Mouse (Mus musculus): ENCODE measurements at regions not wholly inside any gene's neighbourhood (a gene's known extent, or its start where the extent isn't known, plus 50 kb on each side); places are given as distances from the start of the nearest gene placed in this dataset.
A peak's percentile ranks its signal among the peaks of the same experiment; 100 is the strongest.

DNA sequence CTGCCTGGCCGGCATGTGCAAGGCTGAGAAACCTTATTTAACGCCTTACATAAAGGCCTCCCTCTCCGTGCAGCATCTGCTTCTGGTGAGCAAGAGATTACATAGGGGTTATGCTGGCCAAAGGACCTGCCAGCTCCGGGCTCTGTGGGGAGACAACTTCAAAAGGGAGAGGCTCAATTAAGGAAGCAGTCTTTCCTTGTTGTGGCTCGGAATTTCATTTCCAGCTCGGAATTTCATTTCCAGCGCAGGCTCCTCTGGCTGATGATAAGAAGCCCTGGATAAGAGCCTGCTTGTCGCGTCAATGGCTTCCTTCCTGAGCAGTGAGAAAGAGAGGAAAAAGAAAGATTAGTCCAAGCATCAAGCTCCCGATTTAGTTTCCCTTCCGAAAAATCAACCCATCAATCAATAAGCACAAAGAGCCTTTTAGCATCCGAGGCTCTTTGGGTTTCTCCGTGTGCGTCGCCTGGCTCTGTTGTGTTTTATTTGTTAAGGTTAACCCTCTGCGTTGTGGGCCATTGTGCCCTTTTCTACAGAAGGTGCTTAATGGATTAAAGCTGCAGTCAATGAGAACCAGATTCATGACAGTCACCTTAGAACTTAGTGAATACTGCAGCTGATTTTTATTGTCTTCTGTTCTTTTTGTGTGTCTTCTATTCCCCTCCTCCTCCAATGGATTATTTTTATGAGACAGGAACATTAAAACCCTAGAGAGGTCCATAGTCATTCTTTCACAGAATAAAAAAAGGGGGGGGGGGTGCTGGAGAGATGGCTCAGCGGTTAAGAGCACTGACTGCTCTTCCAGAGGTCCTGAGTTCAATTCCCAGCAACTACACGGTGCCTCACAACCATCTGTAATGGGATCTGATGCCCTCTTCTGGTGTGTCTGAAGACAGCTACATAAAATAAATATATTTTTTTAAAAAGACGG lies 218.3 kb downstream of the Myo1b start:
- H3K27ac ChIP-seq (ENCODE audit: insufficient read depth, low read length), result no peak overlapping the region
- 33% methylated on average over 19 of the region's 19 CpGs for WGBS
- H3K4me3 ChIP-seq (replicated peaks; ENCODE audit: insufficient read depth, low read depth, low read length), result no peak overlapping the region
- DNase-seq, result peak; percentile 8 to 21
- H3K4me1 ChIP-seq (ENCODE audit: control insufficient read depth, insufficient read depth, low read length), result no peaks in the 10 kb centered on the region
- H3K27me3 ChIP-seq (ENCODE audit: control insufficient read depth, insufficient read depth, low read length), result no peaks in the 10 kb centered on the region
- no peak for TF ChIP-seq CTCF (IDR thresholded peaks at IDR 0.05; ENCODE audit: borderline replicate concordance, insufficient read depth, low read depth, low read length)

DNA sequence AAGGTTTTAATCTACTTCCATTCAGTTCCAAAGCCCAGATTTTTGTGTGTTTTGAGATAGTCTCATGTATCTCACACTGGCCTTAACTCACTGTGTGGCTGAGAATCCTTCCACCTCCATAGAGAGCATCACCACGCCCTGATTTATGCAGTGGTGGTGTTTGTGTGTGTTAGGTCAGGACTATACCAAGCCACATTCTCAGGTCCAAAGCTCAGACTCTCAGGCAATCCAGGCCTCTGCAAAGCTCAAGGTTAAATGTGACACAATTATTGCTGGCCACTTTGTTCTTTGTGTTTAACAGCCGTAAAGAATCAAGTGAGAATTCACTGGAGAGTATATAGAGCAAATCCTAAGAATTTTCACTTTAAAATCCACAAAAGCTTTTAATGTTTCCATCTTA lies 218.2 kb upstream of the Nabp1 start:
- no peak for DNase-seq
- H3K4me3 ChIP-seq (replicated peaks; ENCODE audit: insufficient read depth, low read depth, low read length), result no peak overlapping the region
- no peaks in the 10 kb centered on the region for H3K27me3 ChIP-seq (ENCODE audit: control insufficient read depth, insufficient read depth, low read length)
- no peak overlapping the region for H3K27ac ChIP-seq (ENCODE audit: insufficient read depth, low read length)
- TF ChIP-seq CTCF (IDR thresholded peaks at IDR 0.05; ENCODE audit: borderline replicate concordance, insufficient read depth, low read depth, low read length) (no peak), POLR2A (IDR thresholded peaks at IDR 0.05; ENCODE audit: borderline replicate concordance, insufficient read depth, low read length) (no peak)
- H3K4me1 ChIP-seq (ENCODE audit: control insufficient read depth, insufficient read depth, low read length), result no peaks in the 10 kb centered on the region
- WGBS, result 93% methylated on average over 2 of the region's 2 CpGs

DNA sequence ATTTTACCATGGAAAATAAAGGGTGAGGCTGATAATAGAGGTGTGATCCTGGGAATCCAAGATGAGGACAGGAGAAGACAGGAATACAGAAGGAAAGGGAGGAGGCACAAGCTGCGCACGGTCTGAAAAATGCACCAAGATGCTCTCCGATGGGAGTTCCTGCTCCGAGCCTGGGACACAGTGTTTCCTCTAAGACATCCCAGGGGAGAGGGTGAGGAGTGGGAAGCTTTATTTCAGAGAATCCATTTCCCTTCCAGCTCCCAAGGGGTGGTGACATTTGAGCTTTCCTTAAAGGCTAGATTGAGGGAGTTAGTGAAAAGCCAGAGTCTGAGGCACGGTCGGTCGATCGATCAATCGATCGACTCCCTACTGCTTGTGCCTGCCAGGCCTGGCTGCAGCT lies 212.7 kb upstream of the Nabp1 start:
- no peak for DNase-seq
- no peaks in the 10 kb centered on the region for H3K27me3 ChIP-seq (ENCODE audit: control insufficient read depth, insufficient read depth, low read length)
- no peak overlapping the region for H3K27ac ChIP-seq (ENCODE audit: insufficient read depth, low read length)
- no peaks in the 10 kb centered on the region for H3K4me1 ChIP-seq (ENCODE audit: control insufficient read depth, insufficient read depth, low read length)
- TF ChIP-seq POLR2A (IDR thresholded peaks at IDR 0.05; ENCODE audit: borderline replicate concordance, insufficient read depth, low read length) (no peak), CTCF (IDR thresholded peaks at IDR 0.05; ENCODE audit: borderline replicate concordance, insufficient read depth, low read depth, low read length) (no peak)
- no peak overlapping the region for H3K4me3 ChIP-seq (replicated peaks; ENCODE audit: insufficient read depth, low read depth, low read length)
- WGBS, result 94% methylated on average over 10 of the region's 10 CpGs

DNA sequence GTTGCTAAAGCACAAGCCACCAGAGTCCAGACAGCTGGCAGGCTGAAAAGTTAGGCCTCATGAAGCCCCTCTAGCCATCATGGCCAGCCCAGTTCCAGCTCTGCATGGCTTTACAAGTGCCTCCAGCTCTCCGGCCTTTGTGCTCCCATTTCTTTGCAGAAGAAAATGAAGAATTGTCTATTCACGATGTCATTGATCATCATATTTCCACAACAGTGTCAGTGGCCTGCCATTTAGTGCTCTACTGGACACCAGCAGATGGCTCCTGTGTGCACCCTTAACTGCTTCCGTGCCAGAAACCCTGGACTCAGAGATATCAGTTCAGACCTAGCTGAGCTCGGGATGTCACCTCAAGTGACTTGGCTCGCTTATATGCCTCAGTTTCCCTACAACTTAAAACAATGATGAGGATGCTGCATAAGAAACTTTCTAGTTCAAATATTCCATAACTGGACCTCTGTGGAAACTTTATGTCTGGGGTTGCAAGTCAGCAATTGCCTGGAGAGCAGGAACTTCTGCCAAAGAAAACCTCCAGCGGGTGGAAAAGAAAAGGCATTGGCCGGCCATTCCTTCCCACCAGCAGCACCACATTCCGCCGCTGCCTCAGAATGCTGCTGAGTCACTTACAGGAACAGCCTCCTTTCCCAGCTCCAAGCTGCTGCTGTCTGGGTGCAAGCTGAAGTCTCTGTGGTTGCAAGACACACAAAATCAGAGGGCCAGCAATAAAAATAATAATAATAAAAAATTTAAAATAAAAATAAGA lies 211.4 kb upstream of the Nabp1 start:
- no peak for TF ChIP-seq POLR2A (IDR thresholded peaks at IDR 0.05; ENCODE audit: borderline replicate concordance, insufficient read depth, low read length)
- no peak for TF ChIP-seq CTCF (IDR thresholded peaks at IDR 0.05; ENCODE audit: borderline replicate concordance, insufficient read depth, low read depth, low read length)
- Histone ChIP-seq H3K4me1 (ENCODE audit: control insufficient read depth, insufficient read depth, low read length) (no peaks in the 10 kb centered on the region), H3K27me3 (ENCODE audit: control insufficient read depth, insufficient read depth, low read length) (no peaks in the 10 kb centered on the region), H3K27ac (ENCODE audit: insufficient read depth, low read length) (no peak overlapping the region), H3K4me3 (replicated peaks; ENCODE audit: insufficient read depth, low read depth, low read length) (no peak overlapping the region)
- DNase-seq, result no peak
- 65% methylated on average over 9 of the region's 9 CpGs for WGBS

DNA sequence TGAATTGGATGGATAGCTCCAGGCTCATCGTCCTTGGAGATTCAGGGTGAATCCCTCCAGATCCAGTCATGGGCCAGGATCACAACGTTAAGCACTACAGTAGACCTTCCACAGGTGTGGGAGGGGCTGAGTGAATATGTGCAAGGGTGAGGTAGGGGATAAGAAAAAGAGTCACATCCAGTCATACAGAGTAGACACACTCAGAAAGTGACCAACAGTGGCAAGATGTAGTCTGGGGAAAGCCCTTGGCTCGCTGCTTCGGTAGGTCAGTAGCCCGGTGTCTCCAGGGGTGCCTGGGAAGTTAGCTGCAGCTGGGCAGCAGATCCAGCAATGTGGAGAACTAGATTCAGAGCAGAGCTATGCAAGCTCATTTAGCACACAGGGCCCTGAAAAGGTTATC lies 210.7 kb upstream of the Nabp1 start:
- WGBS, result 78% methylated on average over 5 of the region's 5 CpGs

DNA sequence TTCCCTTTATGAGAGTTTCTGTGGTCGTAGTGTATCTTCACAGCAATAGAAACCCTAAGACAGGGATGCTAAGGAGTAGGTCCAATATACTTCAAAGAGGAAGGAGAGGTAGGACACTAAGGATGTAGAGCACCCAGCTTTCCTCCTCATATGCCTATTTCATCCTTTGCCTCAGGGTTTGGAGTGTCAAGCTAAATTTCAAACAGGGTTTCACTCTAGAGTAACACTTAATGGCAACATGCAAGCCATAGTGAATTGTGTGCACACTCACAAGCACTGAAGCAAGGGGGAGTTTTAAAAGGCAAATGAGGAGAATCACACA lies 210.0 kb upstream of the Nabp1 start:
- H3K4me3 ChIP-seq (replicated peaks; ENCODE audit: insufficient read depth, low read depth, low read length), result no peak overlapping the region
- H3K27me3 ChIP-seq (ENCODE audit: control insufficient read depth, insufficient read depth, low read length), result no peaks in the 10 kb centered on the region
- no peak overlapping the region for H3K27ac ChIP-seq (ENCODE audit: insufficient read depth, low read length)
- TF ChIP-seq POLR2A (IDR thresholded peaks at IDR 0.05; ENCODE audit: borderline replicate concordance, insufficient read depth, low read length) (no peak), CTCF (IDR thresholded peaks at IDR 0.05; ENCODE audit: borderline replicate concordance, insufficient read depth, low read depth, low read length) (no peak)
- no peaks in the 10 kb centered on the region for H3K4me1 ChIP-seq (ENCODE audit: control insufficient read depth, insufficient read depth, low read length)
- no peak for DNase-seq
- WGBS, result 45% methylated on average over 1 of the region's 1 CpGs

More for the DNA sequence above, 210.7 kb upstream of the Nabp1 start:
- no peak overlapping the region for H3K4me3 ChIP-seq (replicated peaks; ENCODE audit: insufficient read depth, low read depth, low read length)
- DNase-seq, result no peak
- no peak overlapping the region for H3K27ac ChIP-seq (ENCODE audit: insufficient read depth, low read length)
- no peaks in the 10 kb centered on the region for H3K27me3 ChIP-seq (ENCODE audit: control insufficient read depth, insufficient read depth, low read length)
- H3K4me1 ChIP-seq (ENCODE audit: control insufficient read depth, insufficient read depth, low read length), result no peaks in the 10 kb centered on the region
- no peak for TF ChIP-seq POLR2A (IDR thresholded peaks at IDR 0.05; ENCODE audit: borderline replicate concordance, insufficient read depth, low read length)
- TF ChIP-seq CTCF (IDR thresholded peaks at IDR 0.05; ENCODE audit: borderline replicate concordance, insufficient read depth, low read depth, low read length), result no peak

DNA sequence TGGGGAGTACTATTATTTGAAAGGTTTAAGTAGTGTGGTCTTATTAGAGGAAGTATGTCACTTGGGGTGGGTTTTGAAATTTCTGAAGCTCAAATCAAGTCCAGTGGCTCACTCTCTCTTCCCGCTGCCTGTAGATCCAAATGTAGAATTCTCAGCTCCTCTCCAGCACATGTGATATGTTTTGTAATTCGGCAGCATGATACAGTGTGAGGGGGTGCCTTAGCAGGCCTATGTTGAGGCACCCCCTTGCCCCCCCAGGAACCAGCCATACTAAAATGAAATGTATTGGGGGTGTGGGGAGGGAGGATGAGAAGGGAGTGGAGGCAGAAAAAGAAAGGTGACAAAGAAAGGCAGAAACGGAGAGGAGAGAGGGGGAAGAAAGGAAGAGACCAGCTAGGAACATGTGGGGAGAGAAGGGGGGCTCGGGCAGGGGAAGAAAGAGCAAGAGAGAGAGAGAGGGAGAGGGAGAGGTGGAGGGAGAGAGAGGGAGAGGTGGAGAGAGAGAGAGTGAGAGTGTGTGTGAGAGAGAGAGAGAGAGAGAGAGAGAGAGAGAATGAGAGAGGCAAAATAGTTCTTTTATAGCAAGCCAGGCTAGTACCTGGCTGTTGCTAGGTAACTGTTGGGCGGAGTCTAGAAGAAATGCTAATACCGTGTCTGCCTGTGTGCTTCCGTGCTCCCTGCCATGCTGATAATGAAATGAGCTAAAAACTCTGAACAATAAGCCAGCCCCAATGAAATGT lies 209.4 kb upstream of the Nabp1 start:
- Histone ChIP-seq H3K27me3 (ENCODE audit: control insufficient read depth, insufficient read depth, low read length) (no peaks in the 10 kb centered on the region), H3K4me1 (ENCODE audit: control insufficient read depth, insufficient read depth, low read length) (no peaks in the 10 kb centered on the region), H3K4me3 (replicated peaks; ENCODE audit: insufficient read depth, low read depth, low read length) (no peak overlapping the region), H3K27ac (ENCODE audit: insufficient read depth, low read length) (no peak overlapping the region)
- TF ChIP-seq CTCF (IDR thresholded peaks at IDR 0.05; ENCODE audit: borderline replicate concordance, insufficient read depth, low read depth, low read length), result no peak
- TF ChIP-seq POLR2A (IDR thresholded peaks at IDR 0.05; ENCODE audit: borderline replicate concordance, insufficient read depth, low read length), result no peak
- no peak for DNase-seq
- 45% methylated on average over 7 of the region's 7 CpGs for WGBS
